Mouse (Mus musculus): ENCODE results near the gene Tubal3. TPM values are rescaled to one million over a fixed set of nuclear protein-coding genes. Genes with fewer than 3 reads are reported as not detected.

Tubal3 gene
- polyA plus RNA-seq, 1 experiment from 2014 or later = not detected

DNA sequence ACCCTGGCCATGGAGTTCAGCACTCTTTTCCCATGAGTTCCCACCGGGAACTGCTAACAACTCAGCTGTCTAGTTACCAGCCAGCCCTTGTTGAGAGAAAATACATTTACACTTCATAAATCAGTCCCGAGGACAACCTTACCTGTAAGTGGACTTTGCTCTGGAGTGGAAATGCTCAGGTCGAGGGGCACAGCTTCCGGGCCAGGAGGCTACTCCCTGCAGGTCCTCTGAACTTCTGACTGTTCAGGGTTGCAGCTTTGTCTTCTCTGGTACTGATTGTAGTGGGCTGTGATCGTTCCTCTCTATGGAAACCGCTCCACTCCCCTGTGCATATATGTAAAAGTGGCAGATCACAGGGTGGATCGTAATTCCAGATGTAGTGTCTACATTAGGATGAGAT is 26.6 kb downstream of the Tubal3 start:
- WGBS = 85% methylated on average over 7 of the region's 7 CpGs
- Histone ChIP-seq H3K4me2 (replicated peaks) (no peak overlapping the region), H3K36me3 (no peaks in the 10 kb centered on the region), H3K9ac (replicated peaks) (no peak overlapping the region), H3K9me3 (no peaks in the 10 kb centered on the region), H3K27me3 (no peaks in the 10 kb centered on the region), H3K4me1 (no peaks in the 10 kb centered on the region), H3K4me3 (no peak overlapping the region), H3K27ac (replicated peaks) (no peak overlapping the region)
- no peak for ATAC-seq (replicated peaks)

DNA sequence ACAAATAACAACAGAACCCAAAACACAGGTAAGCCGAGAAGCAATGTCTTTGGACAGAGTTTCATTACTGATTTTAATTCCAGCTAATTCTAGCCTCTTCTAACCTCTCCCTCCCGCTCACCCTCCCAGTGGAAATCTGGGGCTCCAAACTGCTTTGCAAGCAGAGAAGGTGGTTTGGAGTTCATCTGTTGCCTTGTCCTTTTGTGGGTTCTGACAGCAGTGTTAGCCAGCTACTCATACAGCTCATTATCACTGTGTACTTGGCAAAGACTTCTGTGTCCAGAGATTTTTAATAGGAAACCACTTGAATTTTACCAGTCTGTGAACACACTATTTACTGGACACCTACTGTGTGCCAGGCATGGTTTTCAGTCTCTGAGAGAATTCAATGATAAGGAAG is 27.2 kb downstream of the Tubal3 start, which contains the start of gene Ucn3:
Gene Ucn3 (minus strand): TSS at position 101 of the 400 bp plus-strand sequence.
- Histone ChIP-seq H3K9ac (replicated peaks) (no peak within 1 kb of the TSS), H3K4me1 (no peaks in the 10 kb centered on the region), H3K27ac (replicated peaks) (no peak within 1 kb of the TSS), H3K9me3 (no peaks in the 10 kb centered on the region), H3K27me3 (no peaks in the 10 kb centered on the region), H3K36me3 (no peaks in the 10 kb centered on the region), H3K4me2 (replicated peaks) (no peak within 1 kb of the TSS), H3K4me3 (no peak within 1 kb of the TSS)
- no peak for ATAC-seq (replicated peaks)
- 53% methylated on average over 2 of the region's 2 CpGs for WGBS

GRCm38 (mm10) chr13:3947267-3947666 is 29.2 kb downstream of the Tubal3 start:
- 93% methylated on average over 4 of the region's 4 CpGs for WGBS
- Histone ChIP-seq H3K4me1 (no peaks in the 10 kb centered on the region), H3K9me3 (no peaks in the 10 kb centered on the region), H3K27ac (replicated peaks) (no peak overlapping the region), H3K36me3 (no peaks in the 10 kb centered on the region), H3K4me2 (replicated peaks) (no peak overlapping the region), H3K27me3 (no peaks in the 10 kb centered on the region), H3K4me3 (no peak overlapping the region), H3K9ac (replicated peaks) (no peak overlapping the region)
- no peak for ATAC-seq (replicated peaks)

- Histone ChIP-seq H3K27ac (replicated peaks) (no peak overlapping the region), H3K9ac (replicated peaks) (no peak overlapping the region), H3K4me2 (replicated peaks) (no peak overlapping the region), H3K4me3 (no peak overlapping the region), H3K36me3 (no peaks in the 10 kb centered on the region), H3K4me1 (no peaks in the 10 kb centered on the region), H3K27me3 (no peaks in the 10 kb centered on the region), H3K9me3 (no peaks in the 10 kb centered on the region)
- 95% methylated on average over 4 of the region's 4 CpGs for WGBS
- no peak for ATAC-seq (replicated peaks)
Measured at GRCm38 (mm10) chr13:3949477-3949876, 31.4 kb downstream of the Tubal3 start.

DNA sequence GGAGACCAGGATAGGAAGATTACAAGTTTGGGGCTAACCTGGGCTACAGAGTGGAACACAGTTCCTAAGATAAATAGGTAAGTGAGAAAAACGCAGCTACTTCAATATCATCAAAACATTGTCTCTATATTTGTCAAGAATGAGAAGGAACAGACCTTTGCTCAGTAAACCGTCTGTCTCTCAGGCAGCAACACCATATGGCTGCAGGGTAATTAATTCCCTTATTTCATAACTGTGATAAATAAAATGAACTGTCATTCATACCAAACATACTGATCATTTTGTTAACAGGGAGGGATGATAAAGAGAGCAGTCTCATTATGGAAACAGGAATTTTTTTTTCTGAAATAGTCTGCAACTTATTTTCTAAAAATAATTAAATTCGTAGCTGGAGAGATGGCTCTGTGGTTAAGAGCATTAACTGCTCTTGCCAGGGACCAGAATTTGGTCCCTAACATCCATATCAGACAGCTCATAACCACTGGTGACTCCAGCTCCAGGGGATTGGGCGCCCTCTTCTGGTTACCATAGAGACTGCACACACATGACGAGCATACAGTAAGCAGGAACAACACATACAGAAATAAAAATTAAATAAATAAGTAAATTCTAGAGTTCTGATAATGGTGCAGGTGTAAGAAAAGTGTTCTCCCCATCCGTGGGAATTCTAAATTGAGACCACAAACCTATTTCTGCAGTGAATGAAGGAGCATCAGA is 33.3 kb downstream of the Tubal3 start:
- 83% methylated on average over 6 of the region's 6 CpGs for WGBS
- H3K4me3 ChIP-seq = no peak overlapping the region

DNA sequence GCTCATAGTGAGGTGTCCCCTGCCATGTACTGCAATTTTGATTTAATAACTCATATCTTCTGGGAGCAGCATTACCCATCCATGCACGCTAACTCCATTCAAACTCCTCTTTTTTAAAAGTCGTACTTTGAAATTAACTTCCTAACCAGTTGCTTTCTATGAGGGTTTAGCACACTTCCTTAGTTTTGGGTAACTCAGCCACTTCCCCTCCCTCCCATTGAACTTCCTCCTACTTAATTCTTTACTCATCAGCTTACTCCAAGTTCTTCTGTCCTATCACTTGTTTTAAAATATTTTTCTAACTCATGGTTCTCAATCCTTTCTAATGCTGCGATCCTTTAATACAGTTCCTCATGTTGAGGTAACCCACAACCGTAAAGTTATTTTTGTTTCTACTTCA is 50.8 kb downstream of the Tubal3 start:
- H3K9ac ChIP-seq (replicated peaks) = no peak overlapping the region
- no peak overlapping the region for H3K27ac ChIP-seq (replicated peaks)
- H3K4me1 ChIP-seq = no peaks in the 10 kb centered on the region
- no peak overlapping the region for H3K4me3 ChIP-seq
- 93% methylated on average over 4 of the region's 4 CpGs for WGBS
- H3K27me3 ChIP-seq = no peaks in the 10 kb centered on the region
- H3K9me3 ChIP-seq = no peaks in the 10 kb centered on the region
- H3K36me3 ChIP-seq = no peaks in the 10 kb centered on the region
- H3K4me2 ChIP-seq (replicated peaks) = no peak overlapping the region
- no peak for ATAC-seq (replicated peaks)

More for the DNA sequence above, 33.3 kb downstream of the Tubal3 start:
- Histone ChIP-seq H3K9me3 (no peaks in the 10 kb centered on the region), H3K27me3 (no peaks in the 10 kb centered on the region), H3K27ac (replicated peaks) (no peak overlapping the region), H3K9ac (replicated peaks) (no peak overlapping the region), H3K4me1 (no peaks in the 10 kb centered on the region), H3K36me3 (no peaks in the 10 kb centered on the region), H3K4me2 (replicated peaks) (no peak overlapping the region)
- no peak; the same call in 1 of the 2 replicates for ATAC-seq (replicated peaks)

Small RNA genes lying within 50 kb of the gene (microRNA-seq; reads per million reads assigned to microRNA genes)
- gene Gm22460 = not detected

Other genes with a start within 250 kb of the Tubal3 start
- not detected in 2 replicates for gene Calml3, start 114.0 kb upstream of the Tubal3 start, polyA plus RNA-seq (2015; fragmentation: Nextera tagmentation; extraction: Ambion mirVana)
- not detected in 2 replicates for gene Calm4, start 80.5 kb upstream of the Tubal3 start, polyA plus RNA-seq (2015; fragmentation: Nextera tagmentation; extraction: Ambion mirVana)
- not detected in 2 replicates for gene Calm5, start 64.1 kb upstream of the Tubal3 start, polyA plus RNA-seq (2015; fragmentation: Nextera tagmentation; extraction: Ambion mirVana)
- 14.1 and 17.1 TPM in 2 replicates for gene Net1, start 54 bp upstream of the Tubal3 start, polyA plus RNA-seq (2015; fragmentation: Nextera tagmentation; extraction: Ambion mirVana)
- gene Ucn3, start 27.1 kb downstream of the Tubal3 start, polyA plus RNA-seq (2015; fragmentation: Nextera tagmentation; extraction: Ambion mirVana) = 0.19 and 0.28 TPM in 2 replicates
- 0.41 and 0.50 TPM in 2 replicates for gene Akr1c14, start 130.7 kb downstream of the Tubal3 start, polyA plus RNA-seq (2015; fragmentation: Nextera tagmentation; extraction: Ambion mirVana)
- not detected in 2 replicates for gene Akr1c18, start 232.4 kb downstream of the Tubal3 start, polyA plus RNA-seq (2015; fragmentation: Nextera tagmentation; extraction: Ambion mirVana)